Mouse (Mus musculus) heart, embryonic 11.5 days (tissue): ENCODE data around the gene Tbx21. TPM values are rescaled to one million over a fixed set of nuclear protein-coding genes. Genes with fewer than 3 reads are reported as not detected.

Experiments
- ATAC-seq: fragments of 200-750 bp; cut with Nextera tagmentation; replicated peaks from 2 replicates; pipeline ENCODE4 v1.8.0; 2017; ENCODE audit warnings: moderate library complexity; ENCODE audit not compliant: insufficient number of reproducible peaks, low FRiP score, low TSS enrichment
- H3K27ac ChIP-seq: fragments of 300-500 bp; sonication (generic); 2 replicates; pipeline ENCODE4 v1.5.1; 2014; ENCODE audit warnings: mild to moderate bottlenecking, low read depth, low read length
- H3K27me3 ChIP-seq: fragments of 300-500 bp; sonication (generic); 2 replicates; pipeline ENCODE4 v1.6.1; 2014; ENCODE audit warnings: mild to moderate bottlenecking, low read length, mixed read lengths; ENCODE audit not compliant: control insufficient read depth, insufficient read depth
- H3K36me3 ChIP-seq: fragments of 300-500 bp; sonication (generic); 2 replicates; pipeline ENCODE4 v1.6.1; 2014; ENCODE audit warnings: mild to moderate bottlenecking, low read length, moderate library complexity, mixed read lengths; ENCODE audit not compliant: control insufficient read depth, insufficient read depth
- H3K4me1 ChIP-seq: fragments of 300-500 bp; sonication (generic); 2 replicates; pipeline ENCODE4 v1.6.1; 2014; ENCODE audit warnings: low read length; ENCODE audit not compliant: control insufficient read depth, insufficient read depth
- H3K4me2 ChIP-seq: fragments of 300-500 bp; sonication (generic); 2 replicates; pipeline ENCODE4 v1.6.1; 2014; ENCODE audit warnings: mild to moderate bottlenecking, moderate library complexity
- H3K4me3 ChIP-seq: fragments of 300-500 bp; sonication (generic); 2 replicates; pipeline ENCODE4 v1.5.1; 2014; ENCODE audit warnings: low read depth, low read length
- H3K9ac ChIP-seq: fragments of 300-500 bp; sonication (generic); 2 replicates; pipeline ENCODE4 v1.6.1; 2014; ENCODE audit warnings: mild to moderate bottlenecking, low read depth, low read length, moderate library complexity
- H3K9me3 ChIP-seq: fragments of 300-500 bp; sonication (generic); replicated peaks from 2 replicates; pipeline ENCODE4 v1.6.1; 2016; ENCODE audit warnings: low read length; ENCODE audit not compliant: control insufficient read depth
- WGBS: fragments of 180-500 bp; shearing (Covaris S2); extraction: QIAGEN DNeasy Blood & Tissue Kit; methylation state at CpG from one replicate; pipeline ENCODE4 v1.1.7; 2014; ENCODE audit not compliant: insufficient replicate concordance; 5-methylcytosine and 5-hydroxymethylcytosine counted together
- polyA plus RNA-seq: library from polyadenylated mRNA; unstranded; fragments of >200 nt; fragmentation: Nextera tagmentation; extraction: Ambion mirVana; gene quantifications from 2 replicates; pipeline ENCODE4 v1.2.1, GENCODE M21; 2014

Tbx21 gene
- not detected in 2 replicates for polyA plus RNA-seq

DNA sequence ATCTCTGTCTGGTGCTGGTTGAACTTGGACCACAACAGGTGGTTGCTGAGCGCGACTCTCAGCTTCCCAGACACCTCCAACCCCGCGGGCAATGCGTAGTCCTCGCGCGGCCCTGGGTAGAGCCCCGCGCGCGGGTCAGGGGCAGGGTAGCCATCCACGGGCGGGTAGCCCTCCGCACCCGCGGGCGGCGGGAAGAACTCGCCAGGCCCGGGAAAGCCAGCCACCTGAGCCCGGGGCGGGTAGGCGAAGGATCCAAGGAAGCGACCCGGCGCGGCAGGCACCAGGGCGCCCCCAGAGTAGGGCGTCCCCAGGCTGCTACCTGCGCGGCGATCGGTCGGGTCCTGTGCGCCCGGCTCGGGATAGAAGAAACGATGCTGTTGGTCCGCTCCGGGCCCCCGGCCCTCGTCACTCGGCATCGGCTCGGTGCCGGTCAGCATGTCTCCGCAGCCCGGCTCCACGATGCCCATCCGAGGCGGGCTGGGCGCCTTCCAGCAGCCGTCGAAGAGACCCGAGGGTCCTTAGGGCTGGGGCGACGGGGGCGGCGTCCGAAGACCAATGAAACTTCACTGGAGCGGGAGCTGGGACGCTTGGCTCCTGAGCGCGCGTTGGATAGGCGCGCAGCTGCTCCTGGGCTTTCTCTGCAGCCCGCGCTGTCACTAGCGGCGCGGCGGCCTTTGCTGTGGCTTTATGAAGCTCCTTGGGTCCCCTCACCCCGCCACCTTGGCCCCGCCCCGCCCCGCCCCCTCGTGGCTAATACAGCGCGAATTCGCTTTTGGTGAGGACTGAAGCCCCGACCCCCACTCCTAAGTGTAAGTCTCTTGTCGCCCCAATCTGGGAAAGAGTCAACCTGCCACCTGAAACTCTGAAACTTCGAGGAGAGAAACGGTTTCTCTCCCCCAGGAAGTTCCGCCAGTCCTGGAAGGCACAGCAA lies at the start of gene Tbx21:
TSS of gene Tbx21 (minus strand) at position 661 of the 931 bp plus-strand sequence.
- ATAC-seq: no peak
- WGBS: under 1% methylated on average over 86 of the region's 87 CpGs
- peaks cover 12% of the 10 kb centered on the region for H3K4me1 ChIP-seq

DNA sequence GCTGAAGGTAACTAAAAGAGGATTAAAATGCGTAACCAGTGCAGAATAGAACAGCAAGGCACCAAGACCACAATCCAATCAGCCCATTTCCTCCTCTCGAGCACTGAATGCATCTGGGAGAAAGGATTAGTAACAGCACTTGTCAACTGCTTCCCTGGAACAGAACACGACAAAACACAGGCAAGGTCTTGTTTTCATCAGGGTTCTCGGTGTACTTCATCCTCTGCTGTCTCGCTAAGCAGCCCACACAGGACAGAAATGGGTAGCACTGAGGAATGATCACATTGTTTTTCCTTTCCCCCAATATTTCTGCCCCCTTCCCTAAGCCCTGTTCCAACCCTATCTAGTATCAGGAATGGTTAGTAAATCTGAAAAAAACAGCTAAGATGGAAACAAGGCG lies 45.2 kb upstream of the Tbx21 start:
- Histone ChIP-seq H3K4me1 (no peaks in the 10 kb centered on the region), H3K27ac (no peak overlapping the region), H3K36me3 (peaks cover 59% of the 10 kb centered on the region), H3K4me3 (no peak overlapping the region), H3K9me3 (no peaks in the 10 kb centered on the region), H3K4me2 (no peak overlapping the region), H3K27me3 (no peaks in the 10 kb centered on the region), H3K9ac (no peak overlapping the region)
- WGBS: 71% methylated on average over 6 of the region's 6 CpGs
- no peak for ATAC-seq

More for the DNA sequence above, at the start of gene Tbx21:
- Histone ChIP-seq H3K27me3 (peaks cover 77% of the 10 kb centered on the region), H3K4me3 (peak within 1 kb of the TSS; percentile 43), H3K9me3 (no peaks in the 10 kb centered on the region), H3K27ac (no peak within 1 kb of the TSS), H3K4me2 (peak within 1 kb of the TSS; percentile 75), H3K9ac (0 out of 2 replicates have a peak within 1 kb of the TSS, but pooled peaks have one; percentile 10), H3K36me3 (no peaks in the 10 kb centered on the region)

DNA sequence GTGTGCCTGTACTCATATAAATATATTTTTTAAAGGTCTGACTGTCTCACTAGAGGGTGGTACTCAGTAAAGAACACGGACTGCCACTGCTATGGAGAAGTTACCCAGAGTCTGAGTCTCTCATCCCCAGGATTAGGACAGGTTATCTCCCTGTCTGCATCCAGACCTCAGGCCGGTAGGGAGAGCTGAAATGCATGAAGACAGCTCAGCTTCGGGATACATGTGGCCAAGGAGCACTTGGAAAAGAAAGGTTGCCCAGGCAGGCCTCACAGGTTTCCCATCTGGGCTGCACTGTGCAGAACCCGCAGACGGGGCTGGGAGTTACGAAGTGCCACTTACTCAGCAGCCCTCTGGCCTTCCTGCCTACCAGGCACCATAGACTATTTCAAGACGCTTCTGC lies 41.9 kb upstream of the Tbx21 start:
- Histone ChIP-seq H3K27ac (no peak overlapping the region), H3K27me3 (no peaks in the 10 kb centered on the region), H3K4me2 (no peak overlapping the region), H3K9ac (no peak overlapping the region), H3K4me3 (no peak overlapping the region), H3K4me1 (peaks cover 6% of the 10 kb centered on the region), H3K9me3 (no peaks in the 10 kb centered on the region), H3K36me3 (peaks cover 36% of the 10 kb centered on the region)
- 80% methylated on average over 7 of the region's 7 CpGs for WGBS
- no peak for ATAC-seq

DNA sequence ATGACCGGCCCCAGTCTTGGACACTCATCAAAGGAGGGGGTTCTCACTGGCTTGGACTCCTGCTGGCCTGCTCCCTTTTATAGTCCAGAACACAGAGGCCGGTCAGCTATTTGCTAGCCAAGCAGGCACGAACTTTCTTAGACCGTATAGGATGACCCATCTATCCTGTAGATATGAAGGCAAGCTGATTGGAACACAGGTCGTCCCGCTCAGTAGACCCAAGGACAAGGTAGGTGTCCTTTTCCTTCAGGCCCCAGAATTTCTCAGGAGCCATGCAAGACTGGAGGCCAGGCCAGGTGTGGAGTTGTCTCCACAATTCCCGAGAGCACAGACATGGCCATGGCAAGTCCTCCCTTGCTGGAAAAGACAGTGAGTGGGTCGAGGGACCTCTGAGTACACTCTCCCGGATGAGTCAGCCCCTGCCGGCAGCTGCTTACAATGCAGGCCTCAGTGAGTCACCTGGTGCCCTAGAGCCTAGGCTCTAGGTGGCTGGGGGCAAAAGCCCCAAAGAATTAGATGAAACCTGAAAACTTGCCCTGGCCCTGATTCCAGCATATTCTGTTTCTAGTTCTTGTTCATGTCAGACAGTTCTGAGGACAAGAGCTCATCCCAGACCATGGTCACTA lies 37.6 kb upstream of the Tbx21 start:
- H3K9ac ChIP-seq: no peak overlapping the region
- 0 out of 2 replicates have a peak overlapping the region, but pooled peaks have one; percentile 94 for H3K4me2 ChIP-seq
- peaks cover 15% of the 10 kb centered on the region for H3K4me1 ChIP-seq
- H3K4me3 ChIP-seq: no peak overlapping the region
- no peak overlapping the region for H3K27ac ChIP-seq
- no peaks in the 10 kb centered on the region for H3K9me3 ChIP-seq
- peaks cover 20% of the 10 kb centered on the region for H3K36me3 ChIP-seq
- H3K27me3 ChIP-seq: peaks cover 6% of the 10 kb centered on the region; the same call in 1 of the 2 replicates
- WGBS: 25% methylated on average over 10 of the region's 10 CpGs
- ATAC-seq: no peak

DNA sequence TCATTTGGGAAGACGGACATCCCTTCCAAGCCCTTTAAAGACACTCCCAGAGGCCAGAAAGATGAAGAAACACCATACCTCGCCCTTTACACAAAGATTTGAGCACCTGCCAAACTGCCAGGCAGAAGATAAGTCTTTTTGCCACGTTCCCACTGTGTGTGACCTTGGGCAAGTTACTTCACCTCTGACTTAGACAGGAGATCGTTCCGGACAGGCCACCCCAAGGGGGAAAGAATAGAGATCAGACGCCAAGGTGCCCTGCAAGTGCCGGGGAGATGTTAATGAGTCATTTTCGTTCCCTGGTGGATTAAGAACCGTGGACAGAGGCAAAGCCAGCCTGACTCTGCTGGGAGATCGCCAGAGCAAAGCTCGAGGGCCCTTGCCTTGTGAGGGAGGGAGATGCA lies 36.9 kb upstream of the Tbx21 start:
- H3K4me3 ChIP-seq: peak overlapping the region; percentile 75
- H3K9me3 ChIP-seq: no peaks in the 10 kb centered on the region
- peaks cover 15% of the 10 kb centered on the region for H3K4me1 ChIP-seq
- no peak for ATAC-seq
- peaks cover 12% of the 10 kb centered on the region for H3K36me3 ChIP-seq
- H3K27me3 ChIP-seq: peaks cover 6% of the 10 kb centered on the region; the same call in 1 of the 2 replicates
- H3K9ac ChIP-seq: no peak overlapping the region
- peak overlapping the region; percentile 94 for H3K4me2 ChIP-seq
- 0 out of 2 replicates have a peak overlapping the region, but pooled peaks have one; percentile 2 for H3K27ac ChIP-seq
- WGBS: 0% methylated on average over 11 of the region's 11 CpGs

DNA sequence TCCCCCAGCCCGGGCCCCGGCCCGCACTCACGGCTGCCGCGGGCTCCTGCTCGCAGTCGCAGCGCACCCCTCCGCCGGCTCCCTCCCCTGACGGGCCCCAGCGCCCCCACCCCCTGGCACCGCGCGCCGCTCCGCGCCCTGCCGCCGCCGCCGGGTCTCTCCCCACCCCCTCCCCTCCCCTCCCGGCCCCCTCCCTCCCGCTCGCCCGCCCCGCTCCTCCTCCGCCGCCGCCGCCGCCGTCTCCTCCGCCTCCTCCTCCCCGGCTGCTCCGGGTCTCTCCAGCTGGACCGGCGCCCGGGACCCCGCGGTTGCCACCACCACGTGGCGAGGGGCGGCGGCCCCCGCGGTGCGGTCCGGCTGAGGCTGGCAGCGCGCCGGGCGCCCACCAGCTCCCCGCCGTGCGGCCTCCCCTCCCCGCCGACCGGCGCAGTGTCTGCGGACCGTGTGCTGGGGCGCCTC lies 36.2 kb upstream of the Tbx21 start, which contains the start of gene Tbkbp1:
TSS of gene Tbkbp1 (minus strand) at position 153 of the 459 bp plus-strand sequence.
- Histone ChIP-seq H3K27ac (peak within 1 kb of the TSS; percentile 91), H3K4me3 (peak within 1 kb of the TSS; percentile 75), H3K4me1 (peaks cover 17% of the 10 kb centered on the region), H3K9me3 (no peaks in the 10 kb centered on the region), H3K27me3 (peaks cover 6% of the 10 kb centered on the region; the same call in 1 of the 2 replicates), H3K9ac (peak within 1 kb of the TSS; percentile 74), H3K4me2 (peak within 1 kb of the TSS; percentile 94), H3K36me3 (peaks cover 12% of the 10 kb centered on the region)
- 0% methylated on average over 35 of the region's 64 CpGs for WGBS
- peak; percentile 6 for ATAC-seq

DNA sequence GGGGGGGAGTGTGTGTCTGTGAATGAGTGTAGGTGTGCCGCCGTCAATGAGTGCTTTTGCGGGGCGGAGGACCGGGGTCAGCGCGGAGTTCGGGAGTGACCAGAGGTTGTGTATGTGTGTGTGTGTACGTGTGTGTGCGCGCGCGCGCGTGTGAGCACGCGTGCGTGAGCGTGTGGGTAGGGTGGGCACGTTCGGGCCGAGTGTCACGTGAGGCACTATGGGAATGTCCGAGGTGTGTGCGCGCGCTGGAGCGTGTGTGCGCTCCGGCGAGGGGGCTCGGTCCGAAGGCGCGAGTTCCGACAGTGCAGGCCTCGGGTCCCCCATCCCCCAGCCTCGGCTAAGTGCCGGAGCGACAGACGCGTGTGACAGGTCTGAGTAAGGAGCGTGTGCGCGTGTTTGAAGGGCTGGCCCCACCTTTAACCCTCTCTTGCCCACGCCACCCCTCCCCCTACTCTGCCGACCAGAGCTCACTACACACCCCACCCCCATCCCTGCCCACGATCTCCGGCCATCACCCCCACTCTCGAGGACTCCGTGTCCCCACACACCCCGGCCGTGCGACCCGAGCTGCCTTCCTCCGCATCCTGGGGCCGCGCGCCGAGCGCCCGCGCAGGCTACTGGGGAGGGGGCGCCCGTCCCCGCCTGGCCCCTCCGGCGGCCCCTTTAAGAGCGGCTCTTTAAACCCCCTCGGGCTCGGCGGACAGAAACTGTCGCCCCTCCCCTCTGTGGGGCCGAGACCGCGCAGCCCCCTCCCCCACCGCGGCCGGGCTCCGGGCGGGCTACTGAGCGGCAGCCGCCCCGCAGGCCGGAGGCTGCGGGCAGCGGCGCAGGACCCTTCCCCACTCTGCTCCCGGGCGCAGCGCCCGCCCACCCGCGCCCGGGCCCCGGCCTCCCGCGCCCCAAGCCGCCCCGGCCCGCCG lies 35.5 kb upstream of the Tbx21 start:
- Histone ChIP-seq H3K9ac (peak overlapping the region; percentile 74), H3K4me1 (peaks cover 24% of the 10 kb centered on the region), H3K9me3 (no peaks in the 10 kb centered on the region), H3K27me3 (peaks cover 6% of the 10 kb centered on the region; the same call in 1 of the 2 replicates), H3K36me3 (peaks cover 9% of the 10 kb centered on the region), H3K27ac (peak overlapping the region; percentile 91), H3K4me2 (peak overlapping the region; percentile 94), H3K4me3 (peak overlapping the region; percentile 75)
- ATAC-seq: peak; percentile 58
- under 1% methylated on average over 81 of the region's 102 CpGs for WGBS
